Mouse (Mus musculus): ENCODE results near the gene Mapk1.

GRCm38 (mm10) chr16:16987248-16987647, 4.1 kb downstream of the Mapk1 start:
- TF ChIP-seq CTCF (IDR thresholded peaks at IDR 0.05; ENCODE audit: control insufficient read depth, insufficient read depth, low read length) = no peak
- TF ChIP-seq POLR2A (IDR thresholded peaks at IDR 0.05; ENCODE audit: borderline replicate concordance, control insufficient read depth, low read depth, low read length) = no peak

Measured in bone marrow, adult 2 months (tissue).